Mouse (Mus musculus): Measurements from ENCODE around the gene Fbxo2.

Gene Fbxo2

DNA sequence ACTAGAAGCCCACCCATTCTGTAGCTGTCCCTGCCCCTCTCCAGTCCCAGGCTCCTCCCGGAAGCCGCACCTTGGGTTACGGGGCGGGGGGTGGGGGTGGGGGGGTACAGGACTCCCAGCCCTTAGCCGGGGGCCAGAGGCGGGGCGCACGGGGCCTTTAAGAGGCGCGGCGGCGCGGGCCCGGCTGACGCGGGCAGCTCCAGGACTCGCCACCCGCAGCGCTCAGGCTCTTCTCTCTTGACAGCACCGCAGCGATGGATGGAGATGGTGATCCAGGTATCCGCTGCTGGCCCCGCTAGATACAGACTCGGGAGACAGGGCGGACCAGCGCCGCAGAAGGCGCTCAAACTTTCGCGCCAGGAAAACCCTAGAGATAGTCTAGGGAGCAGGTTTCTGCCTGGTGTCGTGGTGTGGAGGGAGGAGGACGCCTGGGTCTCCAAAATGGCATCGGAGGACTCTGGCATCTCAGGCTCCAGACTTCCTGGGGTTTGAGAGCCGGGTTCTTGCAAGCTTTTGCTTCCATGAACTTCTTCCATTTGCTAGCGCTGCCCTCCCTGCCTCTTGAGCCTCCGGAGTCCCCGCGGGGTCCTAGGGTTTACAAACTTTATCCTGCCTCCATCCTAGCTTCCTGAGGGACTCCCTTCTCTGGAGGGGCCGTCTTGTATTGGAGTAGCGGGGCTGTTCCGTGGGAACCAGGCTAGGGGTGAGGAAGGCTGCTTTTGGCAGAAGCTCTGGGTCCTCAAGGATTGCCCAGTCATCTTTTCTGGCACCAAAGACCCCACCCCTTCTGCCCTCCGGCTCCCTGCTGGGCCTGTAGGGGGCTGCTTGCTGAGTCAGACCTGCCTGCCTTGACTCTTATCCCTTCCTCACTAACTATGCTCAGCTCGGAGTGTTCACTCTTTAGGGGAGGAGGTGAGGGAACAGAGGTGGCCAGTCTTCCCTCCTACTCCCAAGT, at the start of gene Fbxo2, which contains the start of gene Fbxo44:
Gene Fbxo2, plus strand, starts transcription at position 186 of the 955 bp plus-strand sequence.
Gene Fbxo44, minus strand, starts transcription at position 47 of the 955 bp plus-strand sequence.
- in situ Hi-C loops (cut with MseI, MboI): loop anchor here in 1 of 2 experiments (5.0 kb wide), 1 partner anchor 43 kb away; no protein-coding TSS in a partner anchor

GRCm38 (mm10) chr4:148112519-148112918, 47.9 kb upstream of the Fbxo2 start:
- in situ Hi-C loops (cut with MseI, MboI): no loop called here

DNA sequence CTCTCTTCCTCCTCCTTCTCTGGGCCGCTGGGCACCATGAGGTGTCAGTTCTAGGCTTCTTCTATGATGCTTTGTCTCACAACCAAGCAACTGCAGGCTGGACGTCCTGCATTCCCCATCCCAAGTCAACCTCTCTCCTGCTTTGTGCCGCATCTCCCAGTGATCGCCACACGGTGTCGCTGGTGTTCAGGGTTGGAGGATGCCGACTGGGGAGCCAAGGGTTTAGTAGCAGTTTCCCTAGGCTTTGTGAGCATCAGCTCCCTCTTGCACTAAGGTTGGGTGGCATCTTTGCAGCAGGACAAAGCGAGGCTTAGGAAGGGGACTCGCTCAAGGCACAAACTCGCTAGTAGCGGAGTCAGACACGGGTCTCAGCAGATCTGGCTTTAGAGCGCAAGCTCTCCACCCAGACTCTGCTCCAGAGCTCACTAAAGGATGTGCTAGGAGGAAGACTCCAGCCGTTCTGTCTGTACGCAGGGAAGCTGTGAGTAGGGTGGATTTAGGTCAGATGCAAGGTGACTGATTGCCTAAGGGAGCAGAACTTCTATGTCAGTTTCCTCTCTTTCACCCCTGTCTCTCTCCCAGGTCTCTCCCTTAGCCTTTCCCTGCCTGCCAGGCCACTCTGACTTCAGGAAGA, 45.5 kb upstream of the Fbxo2 start:
- in situ Hi-C loops (cut with MseI, MboI): loop anchor here (5.0 kb wide), 2 partner anchors 47 to 52 kb away; partner anchors contain the start of genes Fbxo2 (in 1 of the 2) and Fbxo44 (in 1 of the 2)

DNA sequence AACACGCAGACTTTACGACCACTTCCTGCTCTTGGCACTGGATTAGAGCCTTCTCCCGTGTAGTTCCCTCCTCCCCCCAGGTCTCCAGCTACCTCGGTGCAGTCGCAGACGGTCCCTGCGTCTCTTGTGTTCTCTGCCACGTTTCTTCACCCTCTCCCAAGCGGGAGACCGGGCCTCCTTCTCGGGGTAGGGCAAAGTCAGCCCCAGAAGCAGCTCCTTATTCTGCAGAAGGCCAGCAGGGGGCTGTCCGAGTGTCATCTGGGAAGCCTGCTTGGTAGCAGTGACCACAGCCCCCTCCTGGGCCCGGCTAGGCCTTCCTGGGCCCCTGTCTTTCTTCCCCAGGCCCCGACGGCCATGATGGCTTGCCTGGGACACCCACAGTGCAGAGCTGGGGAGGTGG, 45.0 kb upstream of the Fbxo2 start:
- in situ Hi-C loops (cut with MseI, MboI): loop anchor here (5.0 kb wide), 2 partner anchors 47 to 52 kb away; partner anchors contain the start of genes Fbxo2 (in 1 of the 2) and Fbxo44 (in 1 of the 2)

DNA sequence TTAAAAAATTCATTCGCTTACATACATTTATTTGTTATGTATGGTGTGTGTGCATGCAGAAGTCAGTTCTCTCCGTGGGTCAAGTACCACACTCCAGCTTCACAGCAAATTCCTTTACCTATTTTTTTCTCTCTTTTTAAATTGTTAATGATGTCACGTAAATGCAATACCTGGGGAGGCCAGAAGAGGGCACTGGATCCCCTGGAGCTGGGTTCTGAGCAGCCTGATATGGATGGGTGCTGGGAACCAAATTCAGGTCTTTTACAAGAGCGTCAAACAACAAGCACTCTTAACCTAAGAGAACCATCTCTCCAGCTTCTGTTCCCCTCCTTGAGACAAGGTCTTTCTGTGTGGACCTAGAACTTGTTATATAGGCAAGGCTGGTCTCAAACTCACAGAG, 43.8 kb upstream of the Fbxo2 start:
- in situ Hi-C loops (cut with MseI, MboI): loop anchor here (5.0 kb wide), 2 partner anchors 46 to 51 kb away; partner anchors contain the start of genes Fbxo2 (in 1 of the 2) and Fbxo44 (in 1 of the 2)

DNA sequence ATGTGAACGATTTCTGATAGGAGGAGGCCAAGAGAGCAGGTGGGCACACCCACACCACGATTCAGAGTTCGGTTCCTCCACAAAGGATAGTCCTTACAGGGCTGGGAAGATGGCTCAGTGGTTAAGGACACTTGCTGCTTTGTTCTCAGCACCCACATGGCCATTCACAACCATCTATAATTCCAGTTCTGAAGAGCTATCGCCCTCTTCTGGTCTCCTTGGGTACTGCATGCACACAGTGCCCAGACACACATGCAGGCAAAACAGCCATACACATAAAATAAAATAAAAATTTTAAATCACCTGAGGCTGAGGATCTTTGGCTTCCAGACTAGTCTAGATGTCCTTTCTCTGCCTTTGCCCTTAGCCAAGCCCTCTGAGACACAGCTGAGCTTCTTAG, 43.0 kb upstream of the Fbxo2 start:
- in situ Hi-C loops (cut with MseI, MboI): loop anchor here (5.0 kb wide), 2 partner anchors 45 to 50 kb away; partner anchors contain the start of genes Fbxo2 (in 1 of the 2) and Fbxo44 (in 1 of the 2)

GRCm38 (mm10) chr4:148119578-148119977, 40.8 kb upstream of the Fbxo2 start:
- in situ Hi-C loops (cut with MseI, MboI): loop anchor here (5.0 kb wide), 2 partner anchors 43 to 48 kb away; partner anchors contain the start of genes Fbxo2 (in 1 of the 2) and Fbxo44 (in 1 of the 2)

DNA sequence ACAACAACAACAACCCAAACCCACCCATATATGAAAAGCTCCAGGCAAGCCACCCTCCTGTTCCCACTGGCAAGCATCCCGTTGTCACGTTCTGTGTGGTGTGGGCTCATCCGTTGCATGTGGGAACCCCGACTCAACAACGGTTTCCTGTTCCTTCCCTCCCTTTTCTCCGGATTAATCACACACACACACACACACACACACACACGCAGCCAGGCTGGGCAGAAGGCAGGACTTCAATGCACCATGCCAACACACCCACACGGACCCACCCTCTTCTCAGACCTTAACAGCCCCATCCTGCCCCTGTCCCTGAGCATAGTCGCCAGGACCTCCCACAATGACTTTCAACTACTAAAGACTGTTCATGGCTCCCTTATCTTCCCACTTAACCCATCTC, 39.9 kb upstream of the Fbxo2 start:
- in situ Hi-C loops (cut with MseI, MboI): no loop called here

GRCm38 (mm10) chr4:148121362-148121761, 39.1 kb upstream of the Fbxo2 start:
- in situ Hi-C loops (cut with MseI, MboI): no loop called here

DNA sequence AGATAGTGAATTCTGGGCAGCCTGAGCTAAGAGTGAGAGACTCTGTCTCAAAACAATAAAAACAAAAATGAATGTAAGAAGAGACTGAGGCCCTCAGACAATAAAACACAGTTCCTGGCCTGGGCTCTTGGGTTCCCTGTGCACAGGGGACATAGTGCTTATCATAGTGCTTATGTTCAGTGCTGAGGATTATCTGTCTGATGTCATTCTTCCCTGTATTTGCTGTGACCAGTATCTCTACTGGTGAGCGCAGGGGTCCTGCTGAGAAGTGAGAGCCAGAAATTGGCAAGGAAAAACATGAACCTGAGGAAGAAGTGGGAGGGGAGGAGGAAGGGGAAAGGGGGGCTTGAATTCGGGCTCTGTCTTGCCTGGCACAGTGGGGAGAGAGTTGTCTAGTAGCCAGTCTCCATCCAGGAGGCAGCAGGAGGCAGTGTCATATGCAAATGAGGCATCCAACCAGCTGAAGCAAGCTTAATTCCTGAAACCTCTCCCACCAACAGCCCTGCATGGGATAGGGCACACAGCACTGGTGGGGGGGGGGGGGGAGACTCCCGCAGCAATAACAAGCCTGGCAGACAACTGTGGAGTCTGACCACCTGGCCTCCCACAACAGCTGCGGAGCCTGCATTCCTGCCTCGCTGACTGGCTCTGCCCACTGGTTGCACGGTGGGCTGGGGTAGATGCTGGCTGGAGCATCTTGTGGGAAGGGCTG, 38.3 kb upstream of the Fbxo2 start:
- in situ Hi-C loops (cut with MseI, MboI): no loop called here

DNA sequence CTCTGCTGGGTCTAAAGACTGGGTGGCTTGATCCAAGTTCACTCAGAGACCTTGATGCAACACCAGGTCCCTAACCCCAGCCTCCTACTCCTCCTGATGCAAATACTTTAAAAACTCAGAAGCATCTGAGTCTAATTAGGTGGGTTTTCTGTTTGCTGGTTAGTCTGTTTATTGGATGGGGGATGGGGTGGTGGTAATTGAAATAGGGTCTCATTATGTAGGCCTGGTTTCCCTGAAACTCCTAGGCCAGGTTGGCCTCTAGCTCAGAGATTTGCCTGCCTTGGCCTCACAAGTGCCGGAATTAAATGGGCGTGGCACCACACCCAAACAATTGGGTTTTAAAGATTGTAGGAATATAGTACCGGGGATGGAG, 37.7 kb upstream of the Fbxo2 start:
- in situ Hi-C loops (cut with MseI, MboI): no loop called here

- in situ Hi-C loops (cut with MseI, MboI): no loop called here
Observed at GRCm38 (mm10) chr4:148128241-148128640, 32.2 kb upstream of the Fbxo2 start.

DNA sequence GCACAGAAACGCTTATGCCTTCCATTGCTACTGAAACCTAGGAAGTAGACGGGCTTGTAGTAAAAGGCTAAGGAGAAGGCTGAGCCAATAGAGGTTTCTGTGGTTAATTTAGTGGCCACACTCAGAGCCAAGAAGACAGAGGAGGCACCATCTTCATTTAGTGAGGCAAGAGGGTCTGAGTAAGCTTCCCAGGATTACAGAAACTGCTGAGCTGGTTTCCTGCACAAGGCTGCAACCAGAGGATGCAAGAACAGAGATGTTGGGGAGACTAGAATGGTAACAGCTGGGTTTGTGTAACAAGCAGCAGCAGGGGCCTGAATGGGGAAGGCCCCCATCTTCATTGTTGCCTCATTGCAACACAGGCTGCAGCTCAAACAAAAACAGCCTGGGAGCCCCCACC, 31.7 kb upstream of the Fbxo2 start:
- in situ Hi-C loops (cut with MseI, MboI): no loop called here

GRCm38 (mm10) chr4:148130133-148130532, 30.3 kb upstream of the Fbxo2 start, which contains the start of gene Mad2l2:
Mad2l2 (plus strand) TSS chr4:148130384.
- in situ Hi-C loops (cut with MseI, MboI): no loop called here

- in situ Hi-C loops (cut with MseI, MboI): no loop called here
Observed at GRCm38 (mm10) chr4:148130561-148131413, 29.6 kb upstream of the Fbxo2 start, which contains the start of gene Draxin. Draxin (minus strand) TSS chr4:148130698.

DNA sequence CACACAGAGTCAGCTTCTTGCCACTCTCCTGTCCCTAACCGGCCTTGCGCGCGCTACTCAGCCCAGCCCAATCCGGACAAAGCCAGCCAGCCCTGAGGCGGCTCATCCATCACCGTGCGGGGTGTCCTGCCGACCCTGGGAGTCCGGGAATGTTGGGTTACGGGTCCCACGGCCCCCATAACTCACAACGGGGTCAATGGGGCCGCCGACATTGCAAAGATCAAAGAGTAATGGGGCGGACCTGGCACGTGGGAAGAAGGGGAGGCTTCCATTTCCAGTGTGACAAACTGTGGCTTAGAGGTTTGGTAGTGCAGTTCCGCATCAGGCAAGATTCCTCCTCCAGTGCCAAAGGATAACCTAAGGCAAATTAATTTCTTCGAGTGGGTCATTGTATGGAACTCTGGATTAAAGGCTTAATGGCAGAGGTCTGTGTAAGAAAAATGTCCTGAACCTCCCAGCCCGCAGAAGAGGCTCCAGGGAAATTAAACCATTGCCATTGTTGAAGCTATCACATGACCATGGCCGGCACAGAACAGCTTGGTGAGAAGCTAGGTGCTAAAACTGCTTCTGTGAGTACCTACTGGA, 28.8 kb upstream of the Fbxo2 start:
- in situ Hi-C loops (cut with MseI, MboI): no loop called here

DNA sequence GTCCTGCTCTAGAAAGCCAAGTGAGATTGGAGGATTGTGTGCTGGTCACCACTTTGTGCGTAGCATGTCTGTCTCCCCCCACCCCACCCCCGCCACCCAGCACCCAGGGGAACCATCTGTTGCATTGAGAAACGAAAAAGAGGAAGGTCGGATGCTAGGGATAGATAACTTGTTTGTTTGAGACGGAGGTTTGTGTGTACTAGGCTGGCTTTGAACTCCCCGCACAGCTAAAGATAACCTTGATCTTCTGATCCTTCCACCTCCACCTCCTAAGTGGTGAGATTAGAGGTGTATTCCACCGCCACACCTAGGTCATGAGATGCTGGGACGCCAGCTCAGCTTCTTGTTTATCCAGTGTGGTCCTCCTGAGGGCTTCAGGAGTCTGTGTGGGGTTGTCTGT, 25.4 kb upstream of the Fbxo2 start:
- in situ Hi-C loops (cut with MseI, MboI): no loop called here

DNA sequence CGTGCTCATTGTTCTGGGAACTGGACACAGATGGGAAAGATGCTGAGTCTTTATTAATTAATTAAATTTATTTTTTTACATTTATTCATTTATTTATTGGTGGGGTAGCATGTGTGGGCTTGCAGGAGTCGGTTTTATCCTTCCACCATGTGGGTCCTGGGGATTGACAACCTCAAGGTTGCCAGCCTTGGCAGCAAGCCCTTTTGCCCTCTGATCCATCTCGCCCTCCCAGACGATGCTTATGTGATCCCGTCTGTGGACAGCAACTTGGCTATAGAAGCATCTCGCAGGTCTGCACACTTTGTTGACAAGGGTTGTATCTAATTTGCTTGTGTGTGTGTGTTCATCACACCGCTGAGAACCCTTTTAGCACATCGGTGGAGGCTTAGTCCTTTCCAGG, 22.9 kb upstream of the Fbxo2 start:
- in situ Hi-C loops (cut with MseI, MboI): no loop called here

DNA sequence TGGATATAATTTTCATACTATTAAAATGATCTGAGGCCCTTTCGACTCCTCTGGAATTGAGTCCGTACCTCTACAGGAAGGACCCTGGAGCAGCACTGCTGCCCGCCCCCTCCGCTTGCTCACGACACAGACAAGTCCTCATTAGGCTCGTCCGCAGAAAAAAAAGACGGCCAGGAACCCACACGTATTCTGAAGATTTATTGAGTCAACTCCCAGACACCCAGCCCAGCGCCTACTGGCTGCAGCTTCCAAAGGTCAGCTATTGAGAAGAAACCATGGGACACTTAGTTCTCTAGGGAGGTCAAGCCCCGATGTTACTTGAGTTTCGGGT, 20.7 kb upstream of the Fbxo2 start:
- in situ Hi-C loops (cut with MseI, MboI): no loop called here

All from mouse trophoblast stem cell (cell line).